Mouse (Mus musculus): ENCODE data around the gene Limch1.

Limch1 gene

DNA sequence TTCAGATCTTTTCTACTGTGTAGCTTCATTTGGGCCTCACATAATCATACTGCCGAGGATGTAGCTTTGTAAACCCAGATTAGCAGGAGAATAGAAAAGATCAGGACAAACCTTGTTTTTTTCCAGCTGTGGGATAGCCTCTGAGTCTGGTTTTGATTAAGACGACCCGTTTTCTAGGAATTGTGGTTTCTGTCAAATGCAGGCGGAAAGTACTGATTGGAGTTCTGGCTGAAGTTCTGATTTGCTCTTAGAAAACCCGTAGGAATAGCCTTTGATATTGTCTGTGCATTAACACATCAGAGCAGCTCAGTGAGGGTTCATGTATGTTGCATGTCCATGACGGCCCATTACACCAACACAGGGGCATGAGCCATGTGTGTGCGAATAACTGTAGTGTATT, 246.8 kb downstream of the Limch1 start:
- DNase-seq = no peak

DNA sequence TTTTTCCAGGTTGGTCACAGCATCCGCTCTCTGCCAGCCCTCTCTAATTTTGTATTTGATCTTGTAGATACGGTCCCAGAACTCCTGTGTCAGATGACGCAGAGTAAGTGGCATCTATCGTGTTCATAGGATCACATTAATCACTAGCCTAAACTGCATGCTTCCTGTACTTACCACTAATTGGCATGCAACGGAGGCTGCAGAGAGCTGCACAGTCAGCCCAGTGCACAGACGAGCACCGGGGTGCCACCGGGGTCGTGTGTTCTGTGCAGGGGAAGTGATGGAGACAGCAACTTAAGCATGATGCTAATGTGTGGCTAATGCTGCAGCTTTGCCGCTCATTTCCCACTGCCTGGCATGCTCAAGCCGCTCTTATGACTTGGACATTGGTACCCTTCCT, 247.4 kb downstream of the Limch1 start:
- no peak for DNase-seq

DNA sequence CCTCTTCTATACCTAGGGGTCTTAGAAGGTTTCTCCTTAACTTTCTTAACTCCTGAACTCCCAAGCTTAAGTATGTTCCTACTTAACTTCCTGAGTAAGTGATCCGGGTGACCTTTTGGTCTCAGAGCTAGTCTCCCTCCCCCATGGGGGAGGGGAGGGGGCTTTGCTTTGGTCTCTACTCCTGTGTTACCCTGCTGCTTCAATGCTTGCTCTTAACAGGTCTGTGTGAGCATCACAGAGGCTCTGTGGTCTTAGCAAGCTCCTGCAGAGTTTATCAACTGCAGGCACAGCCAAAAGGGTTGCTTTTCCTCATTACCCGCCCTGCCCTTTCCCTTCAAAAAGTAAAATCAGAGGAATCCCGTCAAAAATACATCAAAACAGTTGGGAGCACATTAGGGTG, 250.5 kb downstream of the Limch1 start:
- DNase-seq = no peak

DNA sequence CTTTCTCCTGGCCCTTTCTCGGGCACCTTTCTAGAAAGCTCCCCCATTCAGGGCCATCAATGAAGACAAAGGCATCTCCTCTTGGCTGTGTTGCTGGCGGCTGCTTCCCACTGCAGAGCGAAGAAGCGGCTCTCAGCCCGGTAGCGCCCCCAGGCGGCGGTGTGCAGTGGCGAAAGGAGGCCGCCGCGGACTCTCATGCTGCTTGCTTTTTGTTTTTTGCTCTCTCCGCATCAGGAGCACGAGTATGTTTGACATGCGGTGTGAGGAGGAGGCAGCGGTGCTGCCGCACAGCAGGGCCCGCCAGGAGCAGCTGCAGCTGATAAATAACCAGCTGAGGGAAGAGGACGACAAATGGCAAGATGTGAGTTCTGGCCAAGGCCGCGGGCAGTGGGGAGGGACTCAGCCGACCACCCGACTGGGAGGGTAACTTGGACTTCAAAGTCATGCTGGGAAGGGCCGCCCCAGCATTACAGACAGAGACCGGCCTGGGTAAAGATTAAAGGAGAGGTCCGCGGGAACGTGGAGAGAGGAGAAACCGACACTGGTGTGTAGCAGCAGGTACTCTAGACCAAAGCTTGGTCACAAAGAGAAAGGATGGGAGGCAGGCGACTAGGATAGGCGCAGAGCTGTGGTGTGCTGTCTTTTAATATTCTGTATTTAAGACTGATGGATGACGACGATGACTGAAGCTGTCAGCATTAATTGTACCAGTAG, 251.4 kb downstream of the Limch1 start:
- DNase-seq = peak; percentile 2 to 8

DNA sequence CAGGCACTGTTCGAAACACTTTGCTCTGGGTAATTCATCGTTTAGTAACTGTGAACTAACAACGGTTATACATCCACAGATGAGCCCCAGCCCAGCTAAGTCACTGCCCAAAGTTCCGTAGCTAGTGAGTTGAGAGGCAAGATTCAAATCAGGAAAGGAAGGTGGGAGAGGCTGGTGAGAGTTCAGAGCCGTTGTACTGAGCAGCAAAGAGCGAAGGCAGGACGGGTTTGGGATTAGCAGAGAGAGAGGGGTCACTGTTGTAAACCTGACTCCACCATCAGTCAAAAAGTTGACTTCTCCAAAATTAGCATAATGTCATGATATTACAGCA, 251.9 kb downstream of the Limch1 start:
- no peak for DNase-seq

DNA sequence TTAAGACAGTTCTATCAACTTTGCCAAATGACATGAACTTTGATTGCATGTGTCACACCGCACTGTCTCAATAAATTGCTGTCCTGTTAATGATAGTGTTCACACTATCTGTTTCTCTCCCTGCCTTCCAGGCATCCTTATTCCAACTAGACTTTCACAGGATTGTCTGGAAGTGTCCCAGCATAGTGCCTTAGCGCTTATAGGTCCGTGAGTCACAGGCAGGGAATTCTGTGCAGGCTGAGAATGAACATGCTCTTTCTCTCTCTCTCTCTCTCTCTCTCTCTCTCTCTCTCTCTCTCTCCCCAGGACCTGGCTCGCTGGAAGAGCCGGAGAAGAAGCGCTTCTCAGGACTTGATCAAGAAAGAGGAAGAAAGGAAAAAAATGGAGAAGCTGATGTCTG, 252.7 kb downstream of the Limch1 start:
- no peak for DNase-seq

DNA sequence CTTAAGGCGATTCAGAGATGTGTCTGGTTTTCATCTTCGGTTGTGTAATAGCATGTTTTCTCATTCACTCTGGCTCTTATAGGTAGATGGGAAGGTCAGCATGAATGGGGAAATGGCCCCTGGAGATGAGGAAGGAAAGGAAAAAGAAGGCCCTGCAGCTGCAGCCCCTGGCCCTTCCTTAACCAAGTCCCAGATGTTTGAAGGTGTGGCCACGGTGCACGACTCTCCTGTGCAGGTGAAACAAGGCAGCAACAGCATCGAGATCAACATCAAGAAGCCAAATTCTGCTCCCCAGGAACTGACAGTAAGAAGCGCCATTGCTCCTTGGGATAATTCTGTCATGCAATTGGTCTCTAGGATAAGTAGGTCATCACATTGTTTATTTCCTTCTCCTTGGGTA, 256.7 kb downstream of the Limch1 start:
- DNase-seq = no peak

DNA sequence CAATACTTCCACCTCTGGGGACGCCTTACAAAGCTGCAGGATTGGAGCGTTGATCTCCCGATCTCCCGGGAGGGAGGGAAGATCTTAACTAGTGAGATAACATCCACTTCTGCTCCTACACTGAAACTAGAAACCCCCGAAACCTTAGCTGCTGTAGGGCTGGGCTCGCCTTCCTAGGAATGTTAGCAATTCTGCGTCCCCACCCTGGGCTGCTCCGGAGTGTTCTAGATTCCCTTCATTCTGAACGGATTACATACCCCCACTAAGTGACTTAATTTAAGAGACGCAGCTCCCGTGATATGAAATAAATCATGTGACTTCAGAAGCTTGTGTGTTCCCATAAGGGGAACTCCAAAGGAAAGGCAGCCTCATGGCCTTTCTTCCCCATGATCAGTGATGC, 259.0 kb downstream of the Limch1 start:
- no peak for DNase-seq

DNA sequence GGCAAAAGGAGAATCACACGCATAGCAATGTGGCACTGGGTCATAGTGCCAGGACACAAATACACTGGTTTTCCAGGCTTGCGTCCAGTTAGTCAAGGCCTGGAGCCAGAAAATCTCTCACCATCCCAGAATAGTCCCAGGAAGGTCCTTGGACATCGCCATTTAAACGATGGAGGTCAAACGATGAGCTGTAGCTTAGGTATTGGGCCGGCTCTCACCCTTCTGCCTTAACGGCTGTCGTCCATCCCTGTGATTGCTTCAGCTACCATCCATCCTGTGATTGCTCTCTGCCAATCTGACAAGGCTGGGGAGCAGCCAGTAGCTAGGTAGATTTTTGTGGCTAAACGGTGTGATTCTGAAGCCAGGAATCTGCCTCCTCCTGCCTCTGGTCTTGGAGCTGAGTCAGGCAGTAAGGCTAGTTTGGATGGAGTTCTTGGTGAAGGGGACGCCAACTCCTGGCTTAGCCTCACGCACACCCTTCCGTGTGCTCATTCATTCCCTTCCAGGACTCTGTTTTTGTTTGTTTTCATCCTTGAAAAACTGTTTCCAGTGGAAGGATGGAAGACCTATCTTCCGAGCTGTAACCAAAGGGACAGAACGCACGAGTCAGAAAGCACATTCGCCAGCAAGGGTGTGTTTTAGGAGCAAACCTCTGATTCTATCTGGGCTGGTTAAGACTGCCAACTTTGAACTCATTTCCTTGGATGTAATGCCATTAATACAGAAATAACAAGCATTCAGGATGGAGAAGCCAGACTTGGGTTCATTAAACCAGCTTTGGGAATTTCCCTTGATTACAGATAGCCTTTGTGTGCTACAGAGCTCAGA, 265.6 kb downstream of the Limch1 start:
- DNase-seq = no peak

DNA sequence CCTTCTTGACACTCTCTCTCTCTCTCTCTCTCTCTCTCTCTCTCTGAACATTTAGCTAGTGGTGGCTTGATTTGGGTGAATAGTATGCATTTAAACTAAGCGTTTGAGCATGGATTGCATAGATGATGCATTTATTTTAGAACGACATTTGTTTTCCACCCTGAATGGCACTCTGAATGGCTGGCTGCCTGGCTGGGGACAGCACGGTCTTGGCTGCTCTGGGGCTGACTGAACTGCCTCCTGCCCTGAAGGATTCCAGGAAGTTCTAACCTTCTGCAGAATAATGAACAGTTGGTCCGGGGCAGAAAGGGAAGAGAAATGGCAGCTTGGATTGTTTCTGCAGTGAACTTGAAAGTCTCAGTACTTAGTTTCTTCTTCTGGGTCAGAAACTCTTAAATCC, 266.4 kb downstream of the Limch1 start:
- DNase-seq = no peak

DNA sequence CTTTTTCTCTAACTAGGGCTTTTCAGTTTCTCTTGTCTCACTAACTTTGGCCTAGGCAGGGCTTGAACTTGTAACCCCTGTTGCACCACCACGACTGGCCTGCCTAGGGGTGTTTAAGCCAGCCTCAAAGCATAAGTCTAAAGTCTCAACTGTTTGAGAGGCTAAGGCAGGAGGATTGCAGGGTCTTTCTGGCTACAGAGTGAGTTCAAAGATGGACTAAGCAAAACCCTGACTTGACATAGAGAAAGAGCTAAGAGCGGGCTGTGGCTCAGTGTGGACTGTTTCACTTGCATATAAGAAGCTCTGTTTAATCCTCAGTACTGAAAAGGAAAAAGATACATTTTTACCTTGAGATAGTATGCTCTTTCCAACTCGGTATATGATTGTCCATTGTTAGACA, 268.3 kb downstream of the Limch1 start:
- no peak for DNase-seq

DNA sequence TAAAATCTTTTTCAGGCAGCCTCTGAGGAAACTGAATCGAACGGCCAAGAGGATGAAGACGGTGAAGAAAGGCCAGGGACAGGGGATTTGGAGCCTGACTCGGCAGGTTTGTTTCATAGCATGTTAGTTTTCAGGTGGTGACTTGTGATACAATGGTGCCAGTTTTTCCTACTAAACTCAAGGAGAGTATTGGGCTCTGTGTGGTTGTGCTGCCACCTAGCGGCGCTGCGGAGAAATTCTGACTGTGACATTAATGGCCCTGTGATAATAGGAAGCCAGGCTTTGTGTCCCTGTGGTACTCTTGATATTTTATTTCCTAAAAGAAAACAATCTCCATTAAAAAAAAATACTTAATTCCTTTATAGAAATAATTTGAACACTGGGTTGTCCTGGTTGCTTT, 270.8 kb downstream of the Limch1 start:
- DNase-seq = peak; percentile 55 to 59

DNA sequence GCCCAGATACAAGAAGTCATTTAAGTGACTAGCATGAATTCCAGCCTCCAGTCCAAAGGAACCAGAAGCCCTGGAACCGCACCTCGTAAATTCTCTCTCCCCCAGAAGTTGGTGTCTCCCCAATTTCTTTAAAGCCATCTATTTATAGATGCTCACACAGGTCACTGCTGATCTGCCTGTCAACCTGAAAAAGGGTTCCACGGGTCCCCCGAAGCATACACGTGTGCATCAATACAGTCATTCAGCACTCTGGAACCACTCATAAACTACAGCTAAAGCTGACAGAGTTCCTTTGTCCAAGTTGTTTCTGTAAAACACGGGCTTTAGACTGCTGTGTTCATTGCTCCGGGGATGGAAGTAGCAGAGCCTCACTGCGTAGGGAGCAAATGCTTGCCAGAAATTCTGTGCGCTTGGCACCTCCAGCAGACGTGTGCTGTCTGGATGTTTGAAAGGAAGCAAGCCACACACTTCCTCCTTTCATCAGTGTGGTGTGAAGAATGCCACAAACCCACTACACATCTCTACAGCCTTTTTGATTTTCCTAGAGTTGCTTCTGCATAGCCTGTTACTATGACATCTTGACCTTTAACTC, 278.9 kb downstream of the Limch1 start:
- DNase-seq = no peak

DNA sequence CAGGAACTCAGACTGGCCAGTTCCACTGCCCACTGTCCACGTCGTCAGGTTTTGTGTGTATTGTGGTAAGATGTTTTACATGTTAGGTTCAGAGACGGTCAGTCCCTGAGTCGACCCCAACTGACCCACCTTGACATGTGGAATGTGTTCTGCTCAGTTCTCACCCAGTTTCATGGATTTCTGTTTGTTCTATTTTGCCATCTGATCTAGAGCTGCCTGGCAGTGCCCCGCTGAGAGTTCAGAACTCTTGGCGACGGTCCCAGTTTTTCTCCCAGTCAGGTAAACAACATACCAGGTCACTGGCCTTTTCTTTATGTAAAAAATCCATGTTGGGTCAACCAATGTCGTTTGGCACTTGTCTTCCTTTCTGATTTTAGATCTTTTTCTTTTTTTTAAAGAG, 279.5 kb downstream of the Limch1 start:
- no peak for DNase-seq

DNA sequence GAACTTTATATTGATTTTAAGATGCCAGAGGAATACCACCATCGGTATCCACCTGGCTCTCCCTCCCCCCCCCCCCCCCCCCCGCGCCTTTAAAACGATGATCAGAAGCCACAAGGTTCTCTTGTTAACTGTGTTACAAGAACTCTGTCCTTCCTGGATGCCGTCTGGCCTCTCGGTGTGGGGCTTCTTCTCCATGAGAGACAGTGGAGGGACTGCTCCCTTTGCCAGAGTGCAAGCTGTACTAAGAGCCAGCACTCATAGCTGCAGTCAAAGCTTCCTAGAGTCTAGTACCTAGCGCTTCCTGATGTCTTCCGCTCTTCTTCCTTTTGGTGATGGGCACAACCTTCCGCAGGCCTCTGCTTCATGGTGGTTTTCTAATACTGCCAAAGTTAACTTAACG, 280.0 kb downstream of the Limch1 start:
- no peak for DNase-seq

DNA sequence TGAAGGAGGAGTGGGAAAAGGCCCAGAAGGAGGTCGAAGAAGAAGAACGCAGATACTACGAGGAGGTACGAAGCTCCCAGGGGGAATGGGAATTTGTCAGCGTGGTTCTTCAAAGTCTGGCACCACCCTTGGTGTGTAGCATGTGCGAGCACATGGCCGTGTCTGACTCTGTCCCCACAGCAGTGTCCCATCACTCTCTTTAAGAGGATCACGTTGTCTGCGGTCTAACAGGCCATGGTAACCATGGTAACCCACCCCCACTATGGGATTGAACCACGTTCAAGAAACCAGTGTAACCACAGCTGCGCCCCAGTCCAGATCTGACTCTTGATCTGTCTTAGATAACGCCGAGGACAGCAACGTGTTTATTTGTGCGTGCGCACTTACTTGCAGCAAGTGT, 283.2 kb downstream of the Limch1 start:
- no peak for DNase-seq

DNA sequence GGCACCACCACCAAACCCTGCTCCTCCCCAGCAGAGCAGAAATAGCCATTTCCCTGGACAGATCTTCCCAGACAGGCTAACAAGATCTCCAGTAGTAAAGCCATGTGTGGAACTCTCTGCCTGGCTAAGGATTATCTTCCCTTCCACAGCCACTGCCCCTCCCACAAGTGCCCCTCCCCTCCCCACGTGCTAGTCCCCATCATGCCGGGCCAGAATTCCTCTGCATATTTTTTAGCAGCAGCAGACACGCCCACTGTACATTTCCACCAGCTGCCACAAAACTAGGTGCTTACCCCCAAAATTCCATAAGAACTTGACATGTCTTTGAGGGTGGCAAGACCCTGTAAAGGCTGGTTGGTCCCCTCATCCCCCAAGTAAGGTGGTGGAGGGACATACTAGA, 284.3 kb downstream of the Limch1 start:
- DNase-seq = no peak

DNA sequence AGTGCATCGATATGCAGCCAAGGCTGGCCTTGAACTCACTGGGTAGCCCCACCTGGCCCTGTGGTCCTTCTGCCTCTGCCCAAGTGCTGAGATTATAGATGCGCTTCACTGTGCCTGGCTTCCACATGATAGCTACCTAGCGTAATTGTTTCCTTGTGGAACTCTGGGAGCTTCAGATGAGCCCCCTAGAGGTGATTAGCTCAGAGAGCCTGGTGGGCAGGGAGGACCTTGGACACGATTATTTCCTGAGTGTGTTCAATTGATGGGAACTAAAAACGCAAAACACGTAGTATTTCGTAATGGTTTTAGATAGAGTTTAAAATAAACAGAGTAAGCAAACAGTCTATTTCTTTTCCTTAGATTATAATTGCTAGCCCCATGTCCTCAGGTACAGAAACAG, 287.0 kb downstream of the Limch1 start:
- no peak for DNase-seq

DNA sequence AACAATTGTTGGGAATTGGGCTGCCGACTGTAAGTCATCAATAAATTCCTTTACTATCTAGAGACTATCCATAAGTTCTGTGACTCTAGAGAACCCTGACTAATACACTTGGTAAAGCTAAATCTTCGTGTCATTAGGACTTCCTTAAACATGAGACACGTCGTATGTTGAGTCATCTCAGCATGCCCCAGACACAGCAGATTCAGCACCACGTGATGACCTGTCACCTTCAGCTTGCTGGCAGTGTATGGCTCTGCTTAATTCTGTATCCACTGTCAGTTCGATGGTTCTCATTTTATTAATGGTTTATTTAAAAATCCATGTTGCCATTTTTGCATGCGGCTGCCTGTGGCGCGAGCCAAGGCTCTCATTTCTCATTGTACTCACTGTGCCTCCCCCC, 298.3 kb downstream of the Limch1 start:
- no peak for DNase-seq

DNA sequence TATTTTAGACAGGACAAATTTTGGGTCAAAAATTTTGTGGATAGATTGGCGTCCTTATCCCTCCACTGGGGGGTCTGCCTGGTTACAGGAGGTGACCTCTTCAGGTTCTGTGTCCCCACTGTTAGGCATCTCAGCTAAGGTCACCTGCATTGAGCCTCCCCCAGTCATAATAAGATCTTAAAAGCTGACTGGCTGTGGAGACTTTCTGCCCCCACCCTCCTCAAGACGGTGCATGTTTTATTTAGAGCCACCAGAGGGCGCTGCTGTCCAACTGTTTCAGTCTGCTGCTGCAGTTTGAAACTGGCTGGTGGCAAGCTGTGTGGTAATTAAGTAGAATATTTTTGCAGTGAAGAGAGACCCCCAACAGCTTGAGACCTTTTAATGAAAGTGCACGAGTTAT, 302.4 kb downstream of the Limch1 start:
- peak; percentile 27 to 30 for DNase-seq

DNA sequence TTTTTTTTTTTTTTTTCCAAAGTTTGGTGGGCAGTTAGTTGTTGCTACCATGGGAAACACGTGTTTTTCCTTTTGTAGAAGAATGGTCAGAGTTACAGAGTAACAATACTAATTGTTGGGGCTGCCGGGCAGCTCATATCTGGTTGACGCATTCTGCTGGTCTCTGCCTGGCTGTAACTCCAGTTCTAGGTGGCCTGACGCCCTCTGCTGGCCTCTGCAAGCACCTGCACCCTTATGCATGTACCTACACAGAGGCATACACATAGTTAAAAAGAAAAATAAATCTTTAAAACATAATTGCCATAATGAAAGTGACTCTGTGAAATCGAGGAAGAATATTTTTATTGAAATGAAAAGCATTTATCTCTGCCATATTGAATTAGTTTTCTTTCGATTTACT, 312.2 kb downstream of the Limch1 start:
- no peak for DNase-seq

DNA sequence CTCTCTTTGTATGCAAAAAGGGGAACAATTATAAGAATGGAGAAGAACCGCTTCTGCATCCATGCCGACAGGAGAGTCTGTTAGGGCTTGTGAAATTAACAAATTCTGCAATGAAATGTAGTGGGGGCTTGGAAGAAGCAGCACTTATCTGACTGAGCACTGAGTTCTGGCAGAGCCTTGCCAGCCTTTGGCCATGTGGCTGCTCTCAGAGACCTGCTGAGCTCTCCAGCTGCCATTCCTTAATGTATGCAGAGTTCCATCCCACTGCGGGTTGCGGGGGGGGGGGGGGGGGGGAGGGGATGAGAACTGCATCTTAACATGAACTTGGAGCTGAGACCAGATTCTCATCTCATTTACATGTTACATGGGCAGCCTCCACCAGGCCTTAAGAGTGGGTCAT, 314.9 kb downstream of the Limch1 start:
- no peak for DNase-seq

DNA sequence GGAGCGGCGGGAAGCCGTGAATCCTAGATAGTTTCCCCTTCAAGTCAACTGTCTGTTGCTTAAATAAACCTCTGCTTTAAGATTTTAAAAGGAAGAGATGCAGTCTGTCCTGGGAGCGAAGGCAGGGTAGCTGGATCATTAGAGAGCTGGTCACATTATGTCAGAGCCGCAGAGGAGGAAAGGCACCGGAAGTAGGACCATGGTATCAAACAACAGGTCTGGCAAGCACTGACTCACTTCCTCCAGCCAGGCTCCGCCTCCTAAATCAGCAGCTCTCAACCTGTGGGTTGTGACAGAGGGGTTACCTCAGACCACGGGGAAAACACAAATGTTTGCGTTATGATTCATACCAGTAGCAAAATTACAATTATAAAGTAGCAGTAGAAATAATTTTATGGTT, 318.0 kb downstream of the Limch1 start:
- DNase-seq = no peak

DNA sequence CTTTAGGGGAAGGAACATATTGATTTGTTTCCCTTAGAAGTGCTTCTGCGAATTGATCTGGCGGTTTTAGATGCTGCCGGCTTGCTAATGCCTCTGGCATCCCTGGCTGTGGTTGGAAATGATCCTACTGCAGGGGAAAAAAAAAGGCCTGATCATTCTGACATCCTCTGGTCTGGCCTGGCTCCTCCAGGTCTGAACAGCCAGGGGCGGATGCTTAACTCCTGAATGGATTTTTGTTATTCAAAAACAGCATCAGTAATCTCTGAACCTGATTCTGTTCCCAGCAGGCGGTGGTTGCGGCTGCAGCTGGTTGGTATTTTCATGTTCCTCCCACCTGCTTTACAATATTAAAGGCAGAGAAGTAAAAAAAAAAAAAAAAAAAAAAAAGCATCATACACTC, 337.5 kb downstream of the Limch1 start:
- DNase-seq = no peak

DNA sequence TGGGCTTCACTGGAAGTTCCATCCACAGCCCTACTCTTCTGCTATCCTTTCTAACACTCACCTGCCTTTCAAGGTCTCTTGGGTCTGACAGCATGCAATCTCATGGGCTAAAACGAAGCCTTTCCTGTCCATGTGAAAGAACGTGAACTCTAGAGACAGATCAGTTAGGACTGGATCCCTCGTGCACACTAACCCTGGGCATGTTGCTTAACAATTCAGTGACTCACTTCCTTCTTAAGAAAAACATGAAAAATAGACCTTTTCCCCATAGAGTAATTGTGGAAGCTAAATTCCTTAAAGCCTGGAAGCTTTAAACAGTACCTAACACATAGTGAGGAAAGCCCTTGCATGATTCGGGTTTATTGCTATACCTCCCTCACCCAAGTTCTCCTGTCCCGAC, 345.2 kb downstream of the Limch1 start:
- DNase-seq = no peak
